Mouse (Mus musculus) MEL (cell line): ENCODE results near the gene Wee1. TPM values are rescaled to one million over a fixed set of nuclear protein-coding genes. Genes with fewer than 3 reads are reported as not detected.
A peak's percentile ranks its signal among the peaks of the same experiment; 100 is the strongest.

ENCODE experiments used
- DNase-seq: peaks from one replicate; pipeline ENCODE4 v3.0.0; 2011; ENCODE audit warnings: low read depth, low spot score
- H3K27ac ChIP-seq: 2 replicates; pipeline ENCODE4 v1.5.1; 2012; ENCODE audit warnings: low read depth, mild to moderate bottlenecking, control low read depth, low read length, moderate library complexity; ENCODE audit not compliant: control insufficient read depth
- H3K27me3 ChIP-seq, 2 experiments: fragments of 150-350 bp in 1 of 2; sonication (generic) in 1 of 2; 2 replicates each; pipeline ENCODE4 v1.6.1; 2012; ENCODE audit warnings: low read length in 2 of 2, mild to moderate bottlenecking in 2 of 2, improper control_type of control experiment in 1 of 2, moderate library complexity in 1 of 2; ENCODE audit not compliant: insufficient read depth in 2 of 2, control insufficient read depth in 1 of 2
- H3K36me3 ChIP-seq, 2 experiments: 2 replicates each; pipeline ENCODE4 v1.6.1; 2012 to 2014; ENCODE audit warnings: low read length in 2 of 2, improper control_type of control experiment in 1 of 2, inconsistent platforms in 1 of 2, mild to moderate bottlenecking in 1 of 2; ENCODE audit not compliant: insufficient read depth in 2 of 2, control insufficient read depth in 1 of 2
- H3K4me1 ChIP-seq, 2 experiments: fragments of 150-350 bp in 1 of 2; sonication (generic) in 1 of 2; 2 replicates each; pipeline ENCODE4 v1.6.1; 2012; ENCODE audit warnings: low read length in 2 of 2, improper control_type of control experiment in 1 of 2, mild to moderate bottlenecking in 1 of 2; ENCODE audit not compliant: insufficient read depth in 2 of 2, control insufficient read depth in 1 of 2
- H3K4me3 ChIP-seq, 2 experiments: fragments of 150-350 bp in 1 of 2; sonication (generic) in 1 of 2; 2 replicates each; pipeline ENCODE4 v1.5.1; 2012; ENCODE audit warnings: low read depth in 2 of 2, low read length in 2 of 2, mild to moderate bottlenecking in 2 of 2, moderate library complexity in 2 of 2, control low read depth in 1 of 2, improper control_type of control experiment in 1 of 2; ENCODE audit not compliant: control insufficient read depth in 1 of 2, insufficient read depth in 1 of 2
- H3K79me2 ChIP-seq: 2 replicates; pipeline ENCODE4 v1.6.1; 2012; ENCODE audit warnings: mild to moderate bottlenecking, low read length, moderate library complexity; ENCODE audit not compliant: control insufficient read depth, poor library complexity, insufficient read depth
- H3K9ac ChIP-seq: 2 replicates; pipeline ENCODE4 v1.6.1; 2012; ENCODE audit warnings: low read depth, mild to moderate bottlenecking, control low read depth, low read length, moderate library complexity; ENCODE audit not compliant: control insufficient read depth, poor library complexity, severe bottlenecking
- H3K9me3 ChIP-seq: fragments of 150-350 bp; sonication (generic); replicated peaks from 2 replicates; pipeline ENCODE4 v1.6.1; 2012; ENCODE audit warnings: mild to moderate bottlenecking, low read length, improper control_type of control experiment, moderate library complexity; ENCODE audit not compliant: insufficient read depth
- CHD1 ChIP-seq: IDR thresholded peaks from 2 replicates; pipeline ENCODE4 v1.6.1; 2012; ENCODE audit warnings: low read depth, mild to moderate bottlenecking, inconsistent platforms, low read length, improper control_type of control experiment
- ELF1 ChIP-seq: IDR thresholded peaks from 2 replicates; pipeline ENCODE4 v1.6.1; 2014; ENCODE audit warnings: low read depth, mild to moderate bottlenecking, inconsistent platforms, low read length, improper control_type of control experiment, moderate library complexity
- EP300 ChIP-seq, 2 experiments: IDR thresholded peaks; 2 replicates each; pipeline ENCODE4 v1.6.1; 2011; ENCODE audit warnings: improper control_type of control experiment in 2 of 2, low read length in 2 of 2, low read depth in 1 of 2, mild to moderate bottlenecking in 1 of 2
- ETS1 ChIP-seq: IDR thresholded peaks from 2 replicates; pipeline ENCODE4 v1.6.1; 2012; ENCODE audit warnings: low read depth, mild to moderate bottlenecking, inconsistent platforms, low read length, improper control_type of control experiment, moderate library complexity
- GATA1 ChIP-seq: IDR thresholded peaks from 2 replicates; pipeline ENCODE4 v1.6.1; 2011; ENCODE audit warnings: low read depth, low read length, improper control_type of control experiment
- HCFC1 ChIP-seq: IDR thresholded peaks from 2 replicates; pipeline ENCODE4 v1.6.1; 2012; ENCODE audit warnings: low read depth, mild to moderate bottlenecking, inconsistent platforms, low read length, improper control_type of control experiment, moderate library complexity
- JUND ChIP-seq: IDR thresholded peaks from 2 replicates; pipeline ENCODE4 v1.6.1; 2011; ENCODE audit warnings: low read depth, mild to moderate bottlenecking, improper control_type of control experiment, low read length
- MAX ChIP-seq: IDR thresholded peaks from 2 replicates; pipeline ENCODE4 v1.6.1; 2011; ENCODE audit warnings: low read length, improper control_type of control experiment
- MEF2A ChIP-seq: IDR thresholded peaks from 2 replicates; pipeline ENCODE4 v1.6.1; 2014; ENCODE audit warnings: low read depth, mild to moderate bottlenecking, inconsistent platforms, low read length, improper control_type of control experiment; ENCODE audit not compliant: poor library complexity, insufficient replicate concordance, severe bottlenecking; ENCODE audit errors: extremely low read depth
- MXI1 ChIP-seq: IDR thresholded peaks from 2 replicates; pipeline ENCODE4 v1.6.1; 2011; ENCODE audit warnings: mild to moderate bottlenecking, low read depth, low read length, improper control_type of control experiment
- MYB ChIP-seq: IDR thresholded peaks from 2 replicates; pipeline ENCODE4 v1.6.1; 2011; ENCODE audit warnings: mild to moderate bottlenecking, low read depth, low read length, improper control_type of control experiment
- NELFE ChIP-seq: IDR thresholded peaks from 2 replicates; pipeline ENCODE4 v1.6.1; 2011; ENCODE audit warnings: low read depth, low read length, improper control_type of control experiment
- NRF1 ChIP-seq: IDR thresholded peaks from 2 replicates; pipeline ENCODE4 v1.6.1; 2014; ENCODE audit warnings: low read depth, mild to moderate bottlenecking, inconsistent platforms, low read length, improper control_type of control experiment, moderate library complexity; ENCODE audit not compliant: poor library complexity, insufficient read depth, severe bottlenecking
- POLR2A ChIP-seq, 2 experiments: IDR thresholded peaks; 2 replicates each; pipeline ENCODE4 v1.6.1; 2011 to 2012; ENCODE audit warnings: low read length in 2 of 2, mild to moderate bottlenecking in 2 of 2, control low read depth in 1 of 2, improper control_type of control experiment in 1 of 2, low read depth in 1 of 2, moderate library complexity in 1 of 2; ENCODE audit not compliant: control insufficient read depth in 1 of 2, insufficient read depth in 1 of 2, poor library complexity in 1 of 2
- RCOR1 ChIP-seq: IDR thresholded peaks from 2 replicates; pipeline ENCODE4 v1.6.1; 2012; ENCODE audit warnings: low read depth, mild to moderate bottlenecking, inconsistent platforms, low read length, improper control_type of control experiment
- SIN3A ChIP-seq: IDR thresholded peaks from 2 replicates; pipeline ENCODE4 v1.6.1; 2012; ENCODE audit warnings: low read length, improper control_type of control experiment, inconsistent platforms
- SMC3 ChIP-seq: IDR thresholded peaks from 2 replicates; pipeline ENCODE4 v1.6.1; 2011; ENCODE audit warnings: low read depth, low read length, improper control_type of control experiment
- TBP ChIP-seq: IDR thresholded peaks from 2 replicates; pipeline ENCODE4 v1.8.0; 2011; ENCODE audit warnings: low read depth, low read length, improper control_type of control experiment
- TCF12 ChIP-seq: IDR thresholded peaks from 2 replicates; pipeline ENCODE4 v1.6.1; 2014; ENCODE audit warnings: low read depth, mild to moderate bottlenecking, inconsistent platforms, low read length, improper control_type of control experiment, moderate library complexity
- UBTF ChIP-seq: IDR thresholded peaks from 2 replicates; pipeline ENCODE4 v1.6.1; 2012; ENCODE audit warnings: low read depth, mild to moderate bottlenecking, inconsistent platforms, low read length, improper control_type of control experiment, moderate library complexity, borderline replicate concordance; ENCODE audit not compliant: insufficient read depth
- USF1 ChIP-seq: IDR thresholded peaks from 2 replicates; pipeline ENCODE4 v1.6.1; 2014; ENCODE audit warnings: low read depth, mild to moderate bottlenecking, inconsistent platforms, low read length, improper control_type of control experiment, moderate library complexity
- ZNF384 ChIP-seq: IDR thresholded peaks from 2 replicates; pipeline ENCODE4 v1.6.1; 2012; ENCODE audit warnings: low read depth, mild to moderate bottlenecking, inconsistent platforms, low read length, improper control_type of control experiment
- polyA plus RNA-seq, 2 experiments: library from polyadenylated mRNA; stranded (reverse) in 1 of 2; unstranded in 1 of 2; fragments of >175 nt in 1 of 2; fragments of >200 nt in 1 of 2; gene quantifications; 2 replicates each; pipeline versions ENCODE4 v1.2.1 to v1.2.4; 2012; ENCODE audit warnings: low replicate concordance in 2 of 2, low read depth in 1 of 2; ENCODE audit not compliant: insufficient read length in 2 of 2, insufficient read depth in 1 of 2, missing spikeins in 1 of 2
- total RNA-seq: library from RNA; depleted of rRNA; stranded (reverse); fragments of 300-350 nt; gene quantifications from 2 replicates; pipeline ENCODE4 v1.2.3, GENCODE M21; 2012

Gene Wee1
- total and polyA plus RNA-seq, 3 experiments: 9.3 to 23.0 TPM; not detected in 1

DNA sequence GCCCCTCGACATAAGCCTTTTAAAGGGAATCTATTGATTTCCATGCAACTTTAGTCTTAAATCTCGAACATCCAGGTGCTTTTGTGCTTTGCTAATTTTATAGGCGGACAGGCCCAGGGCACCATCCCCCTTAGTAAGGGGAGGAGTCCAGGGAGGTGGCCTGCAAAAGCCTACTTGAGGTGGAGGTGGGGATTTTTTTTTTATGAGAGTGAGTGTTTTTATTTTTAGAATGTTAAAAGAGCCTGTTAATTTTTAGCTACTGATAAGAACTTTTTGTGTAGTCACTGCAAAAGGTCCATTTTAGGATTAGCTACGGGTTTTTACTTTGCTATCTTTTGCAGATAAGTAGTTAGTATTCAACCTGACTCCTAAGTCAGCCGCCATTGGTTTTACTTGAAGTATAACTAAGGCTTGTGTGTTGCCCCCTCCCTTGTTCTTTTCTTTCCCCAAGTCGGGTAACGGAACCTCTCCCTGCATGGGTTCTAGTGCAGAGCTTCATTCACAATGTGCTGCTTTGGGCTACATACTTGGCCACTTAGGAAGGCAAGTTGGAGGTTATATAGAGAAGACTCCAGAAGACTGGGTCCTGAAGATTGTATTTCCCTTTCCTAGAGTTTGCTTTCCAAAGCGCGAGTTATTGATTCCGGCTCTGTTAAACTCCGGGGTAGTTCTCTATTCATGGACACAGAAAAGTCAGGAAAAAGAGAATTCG is 2.2 kb downstream of the Wee1 start:
- no peaks in the 10 kb centered on the region for H3K9me3 ChIP-seq
- no peaks in the 10 kb centered on the region for H3K27me3 ChIP-seq
- peak overlapping the region; percentile 88 for H3K27ac ChIP-seq
- peak overlapping the region; percentile 98 to 99 for H3K4me3 ChIP-seq
- H3K4me1 ChIP-seq: peaks cover 4 to 16% of the 10 kb centered on the region in 2 experiments
- peak; percentile 75 for DNase-seq
- H3K79me2 ChIP-seq: peaks cover 42% of the 10 kb centered on the region
- peak overlapping the region; percentile 98 for H3K9ac ChIP-seq
- H3K36me3 ChIP-seq: peaks cover 12 to 23% of the 10 kb centered on the region in 2 experiments
- no peak for TF ChIP-seq JUND
- peak; percentile 29 to 59; a peak in 3 of 4 replicates for TF ChIP-seq EP300 (IDR thresholded peaks at IDR 0.05; ENCODE audit: low read depth in 1 of 2, low read length in 2 of 2)
- TF ChIP-seq CHD1: 0 out of 2 replicates have a peak, but pooled peaks have one; percentile 58
- TF ChIP-seq ZNF384: peak; percentile 85
- TF ChIP-seq USF1: no peak
- peak; percentile 85 for TF ChIP-seq ETS1
- TF ChIP-seq NRF1: no peak
- peak; percentile 58 for TF ChIP-seq SIN3A
- no peak for TF ChIP-seq NELFE
- TF ChIP-seq MAX: peak; percentile 6; the same call in 1 of the 2 replicates
- TF ChIP-seq HCFC1: peak; percentile 38; the same call in 1 of the 2 replicates
- no peak for TF ChIP-seq POLR2A (IDR thresholded peaks at IDR 0.05; ENCODE audit: control insufficient read depth in 1 of 2, insufficient read depth in 1 of 2, low read depth in 1 of 2, low read length in 2 of 2, poor library complexity in 1 of 2)
- peak; percentile 67 for TF ChIP-seq GATA1
- TF ChIP-seq ELF1: no peak
- TF ChIP-seq MYB: no peak
- TF ChIP-seq RCOR1: 0 out of 2 replicates have a peak, but pooled peaks have one; percentile 47
- peak; percentile 95 for TF ChIP-seq MEF2A
- no peak for TF ChIP-seq UBTF
- TF ChIP-seq SMC3: no peak
- TF ChIP-seq MXI1: peak; percentile 48
- 0 out of 2 replicates have a peak, but pooled peaks have one; percentile 24 for TF ChIP-seq TCF12
- TF ChIP-seq TBP: peak; percentile 27; the same call in 1 of the 2 replicates
